Mouse (Mus musculus) embryonic facial prominence, embryonic 15.5 days (tissue): ENCODE results near the gene Fam53b. TPM values are rescaled to one million over a fixed set of nuclear protein-coding genes. Genes with fewer than 3 reads are reported as not detected.
A peak's percentile ranks its signal among the peaks of the same experiment; 100 is the strongest.

Experiments
- ATAC-seq: fragments of 200-750 bp; cut with Nextera tagmentation; 2 replicates; pipeline ENCODE4 v1.8.0; 2017; ENCODE audit warnings: low read depth, moderate TSS enrichment; ENCODE audit not compliant: insufficient number of reproducible peaks, low FRiP score, low TSS enrichment
- H3K27ac ChIP-seq: fragments of 300-500 bp; sonication (generic); replicated peaks from 2 replicates; pipeline ENCODE4 v1.5.1; 2015; ENCODE audit warnings: mild to moderate bottlenecking, inconsistent platforms
- H3K27me3 ChIP-seq: fragments of 300-500 bp; sonication (generic); 2 replicates; pipeline ENCODE4 v1.6.1; 2015; ENCODE audit warnings: inconsistent platforms
- H3K36me3 ChIP-seq: fragments of 300-500 bp; sonication (generic); 2 replicates; pipeline ENCODE4 v1.6.1; 2015; ENCODE audit warnings: mild to moderate bottlenecking, inconsistent platforms
- H3K4me1 ChIP-seq: fragments of 300-500 bp; sonication (generic); 2 replicates; pipeline ENCODE4 v1.6.1; 2015; ENCODE audit warnings: inconsistent platforms
- H3K4me2 ChIP-seq: fragments of 300-500 bp; sonication (generic); replicated peaks from 2 replicates; pipeline ENCODE4 v1.6.1; 2015; ENCODE audit warnings: mild to moderate bottlenecking, inconsistent platforms
- H3K4me3 ChIP-seq: fragments of 300-500 bp; sonication (generic); replicated peaks from 2 replicates; pipeline ENCODE4 v1.5.1; 2015; ENCODE audit warnings: mild to moderate bottlenecking, inconsistent platforms
- H3K9ac ChIP-seq: fragments of 300-500 bp; sonication (generic); 2 replicates; pipeline ENCODE4 v1.6.1; 2015; ENCODE audit warnings: inconsistent platforms
- H3K9me3 ChIP-seq: fragments of 300-500 bp; sonication (generic); replicated peaks from 2 replicates; pipeline ENCODE4 v1.6.1; 2016; ENCODE audit warnings: inconsistent platforms
- WGBS: fragments of 180-500 bp; shearing (Covaris S2); methylation state at CpG from one replicate; pipeline ENCODE4 v1.1.7; 2015; 5-methylcytosine and 5-hydroxymethylcytosine counted together
- polyA plus RNA-seq: library from polyadenylated mRNA; unstranded; fragments of >200 nt; fragmentation: Nextera tagmentation; extraction: Ambion mirVana; gene quantifications from 2 replicates; pipeline ENCODE4 v1.2.1, GENCODE M21; 2015

Fam53b gene
- polyA plus RNA-seq, 1 experiment from 2014 or later: 22.5 TPM

GRCm38 (mm10) chr7:132763911-132764310 lies 49.8 kb downstream of the Fam53b start:
- Histone ChIP-seq H3K9me3 (no peaks in the 10 kb centered on the region), H3K36me3 (peaks cover 21% of the 10 kb centered on the region)
- 86% methylated on average over 5 of the region's 5 CpGs for WGBS

GRCm38 (mm10) chr7:132763351-132763750 lies 50.3 kb downstream of the Fam53b start:
- Histone ChIP-seq H3K4me3 (no peak overlapping the region), H3K36me3 (peaks cover 26% of the 10 kb centered on the region), H3K4me1 (peaks cover 27% of the 10 kb centered on the region), H3K27me3 (no peaks in the 10 kb centered on the region), H3K27ac (no peak overlapping the region), H3K9ac (no peak overlapping the region), H3K9me3 (no peaks in the 10 kb centered on the region), H3K4me2 (no peak overlapping the region)
- 93% methylated on average over 6 of the region's 6 CpGs for WGBS
- ATAC-seq: no peak

More at GRCm38 (mm10) chr7:132763911-132764310, 49.8 kb downstream of the Fam53b start:
- Histone ChIP-seq H3K4me1 (peaks cover 33% of the 10 kb centered on the region), H3K27ac (no peak overlapping the region), H3K9ac (no peak overlapping the region), H3K4me2 (no peak overlapping the region), H3K27me3 (no peaks in the 10 kb centered on the region), H3K4me3 (no peak overlapping the region)
- no peak for ATAC-seq

GRCm38 (mm10) chr7:132761409-132761808 lies 52.3 kb downstream of the Fam53b start:
- Histone ChIP-seq H3K9me3 (no peaks in the 10 kb centered on the region), H3K36me3 (peaks cover 37% of the 10 kb centered on the region), H3K4me3 (no peak overlapping the region), H3K4me2 (no peak overlapping the region), H3K4me1 (peaks cover 9% of the 10 kb centered on the region), H3K9ac (no peak overlapping the region), H3K27ac (no peak overlapping the region), H3K27me3 (no peaks in the 10 kb centered on the region)
- ATAC-seq: no peak
- 85% methylated on average over 2 of the region's 2 CpGs for WGBS

GRCm38 (mm10) chr7:132760589-132761180 lies 53.0 kb downstream of the Fam53b start:
- Histone ChIP-seq H3K4me2 (no peak overlapping the region), H3K36me3 (peaks cover 41% of the 10 kb centered on the region), H3K27me3 (no peaks in the 10 kb centered on the region), H3K27ac (no peak overlapping the region), H3K9me3 (no peaks in the 10 kb centered on the region), H3K9ac (no peak overlapping the region), H3K4me3 (no peak overlapping the region), H3K4me1 (peaks cover 2% of the 10 kb centered on the region)
- no peak for ATAC-seq
- WGBS: 87% methylated on average over 6 of the region's 6 CpGs

- H3K4me1 ChIP-seq: peaks cover 5% of the 10 kb centered on the region
- no peak overlapping the region for H3K9ac ChIP-seq
- ATAC-seq: no peak
- H3K27me3 ChIP-seq: no peaks in the 10 kb centered on the region
- H3K4me2 ChIP-seq: no peak overlapping the region
- WGBS: 97% methylated on average over 6 of the region's 6 CpGs
- H3K36me3 ChIP-seq: peaks cover 41% of the 10 kb centered on the region
- H3K4me3 ChIP-seq: no peak overlapping the region
- H3K27ac ChIP-seq: no peak overlapping the region
- H3K9me3 ChIP-seq: no peaks in the 10 kb centered on the region
Observed at GRCm38 (mm10) chr7:132759926-132760325, 53.8 kb downstream of the Fam53b start.

- Histone ChIP-seq H3K9me3 (no peaks in the 10 kb centered on the region), H3K36me3 (peaks cover 41% of the 10 kb centered on the region), H3K9ac (no peak overlapping the region), H3K4me2 (no peak overlapping the region), H3K4me3 (no peak overlapping the region), H3K4me1 (peaks cover 10% of the 10 kb centered on the region), H3K27me3 (no peaks in the 10 kb centered on the region), H3K27ac (no peak overlapping the region)
- 93% methylated on average over 22 of the region's 22 CpGs for WGBS
- no peak for ATAC-seq
Observed at GRCm38 (mm10) chr7:132759405-132759891, 54.2 kb downstream of the Fam53b start.

- Histone ChIP-seq H3K36me3 (peaks cover 35% of the 10 kb centered on the region), H3K4me1 (peaks cover 16% of the 10 kb centered on the region), H3K27me3 (no peaks in the 10 kb centered on the region), H3K9ac (no peak overlapping the region), H3K27ac (no peak overlapping the region), H3K4me2 (no peak overlapping the region), H3K9me3 (no peaks in the 10 kb centered on the region), H3K4me3 (no peak overlapping the region)
- ATAC-seq: no peak
- WGBS: 77% methylated on average over 5 of the region's 5 CpGs
Observed at GRCm38 (mm10) chr7:132758875-132759274, 54.8 kb downstream of the Fam53b start.

GRCm38 (mm10) chr7:132756325-132756724 lies 57.4 kb downstream of the Fam53b start:
- H3K36me3 ChIP-seq: peaks cover 34% of the 10 kb centered on the region
- H3K27ac ChIP-seq: no peak overlapping the region
- ATAC-seq: no peak
- H3K4me1 ChIP-seq: peaks cover 35% of the 10 kb centered on the region
- no peaks in the 10 kb centered on the region for H3K9me3 ChIP-seq
- H3K27me3 ChIP-seq: no peaks in the 10 kb centered on the region
- 90% methylated on average over 5 of the region's 5 CpGs for WGBS
- H3K4me3 ChIP-seq: no peak overlapping the region
- H3K4me2 ChIP-seq: no peak overlapping the region
- H3K9ac ChIP-seq: no peak overlapping the region

- peaks cover 24% of the 10 kb centered on the region for H3K36me3 ChIP-seq
- peak overlapping the region; percentile 84 for H3K27ac ChIP-seq
- 0 out of 2 replicates have a peak, but pooled peaks have one; percentile 3 for ATAC-seq
- peaks cover 42% of the 10 kb centered on the region for H3K4me1 ChIP-seq
- no peak overlapping the region for H3K9ac ChIP-seq
- H3K4me3 ChIP-seq: no peak overlapping the region
- WGBS: 41% methylated on average over 3 of the region's 3 CpGs
- H3K27me3 ChIP-seq: no peaks in the 10 kb centered on the region
- H3K9me3 ChIP-seq: no peaks in the 10 kb centered on the region
- H3K4me2 ChIP-seq: no peak overlapping the region
Observed at GRCm38 (mm10) chr7:132754389-132754750, 59.3 kb downstream of the Fam53b start.

- Histone ChIP-seq H3K9me3 (no peaks in the 10 kb centered on the region), H3K4me1 (peaks cover 42% of the 10 kb centered on the region), H3K4me3 (no peak overlapping the region), H3K36me3 (peaks cover 18% of the 10 kb centered on the region; the same call in 1 of the 2 replicates), H3K27me3 (no peaks in the 10 kb centered on the region), H3K4me2 (no peak overlapping the region), H3K9ac (no peak overlapping the region), H3K27ac (peak overlapping the region; percentile 84)
- ATAC-seq: peak; percentile 74
- WGBS: 39% methylated on average over 4 of the region's 4 CpGs
Observed at GRCm38 (mm10) chr7:132753518-132754388, 59.9 kb downstream of the Fam53b start.

- no peak overlapping the region for H3K4me3 ChIP-seq
- no peak for ATAC-seq
- H3K27me3 ChIP-seq: no peaks in the 10 kb centered on the region
- no peaks in the 10 kb centered on the region for H3K9me3 ChIP-seq
- H3K4me2 ChIP-seq: no peak overlapping the region
- H3K9ac ChIP-seq: no peak overlapping the region
- peaks cover 52% of the 10 kb centered on the region for H3K4me1 ChIP-seq
- 82% methylated on average over 2 of the region's 2 CpGs for WGBS
- 0 out of 2 replicates have a peak, but pooled peaks cover 6% of the 10 kb centered on the region for H3K36me3 ChIP-seq
- H3K27ac ChIP-seq: no peak overlapping the region
Observed at GRCm38 (mm10) chr7:132751716-132752115, 62.0 kb downstream of the Fam53b start.
